ENCODE assay signal across 8 mouse cellular contexts in genomic region chr17:83548501-83549233, GRCm38 (mm10). TPM values are rescaled to one million over a fixed set of nuclear protein-coding genes. Genes with fewer than 3 reads are reported as not detected.
DNase-seq lines count a peak whose midpoint lies in the region; ATAC-seq lines count a peak whose summit lies in the region.

No protein-coding gene starts in this region.

- 0 out of 2 replicates have a peak, but pooled peaks have one; percentile 30 for ATAC-seq in liver, embryonic 16.5 days (ENCODE audit: low read depth)

- no peak overlapping the region for H3K27ac ChIP-seq in forebrain, embryonic 10.5 days
- no peak overlapping the region for H3K27ac ChIP-seq in liver, embryonic 16.5 days (ENCODE audit: low read length)

- no peaks in the 10 kb centered on the region for H3K36me3 ChIP-seq in forebrain, embryonic 10.5 days (replicated peaks)
- no peaks in the 10 kb centered on the region for H3K36me3 ChIP-seq in liver, embryonic 16.5 days (ENCODE audit: control insufficient read depth, insufficient read depth)

- H3K9ac ChIP-seq in liver, embryonic 16.5 days (ENCODE audit: low read depth, low read length): no peak overlapping the region

- no peaks in the 10 kb centered on the region for H3K9me3 ChIP-seq in forebrain, embryonic 10.5 days
- H3K9me3 ChIP-seq in liver, embryonic 16.5 days (replicated peaks; ENCODE audit: control insufficient read depth, low read length): no peaks in the 10 kb centered on the region

- H3K27me3 ChIP-seq in forebrain, embryonic 10.5 days (ENCODE audit: poor library complexity, severe bottlenecking): peaks cover 57% of the 10 kb centered on the region
- peaks cover 26% of the 10 kb centered on the region for H3K27me3 ChIP-seq in liver, embryonic 16.5 days (ENCODE audit: control insufficient read depth, insufficient read depth, low read depth, low read length)

- peak; percentile 64 for DNase-seq in layer of hippocampus, adult 11-12 months (ENCODE audit: low spot score)
- DNase-seq in layer of hippocampus, adult 9-10 months (ENCODE audit: low spot score): no peak
- DNase-seq in brain, adult 2 months (ENCODE audit: low read depth, low spot score): peak; percentile 84
- DNase-seq in forebrain, embryonic 10.5 days (ENCODE audit: extremely low spot score, low spot score): peak; percentile 41
- peak; percentile 61 for DNase-seq in telencephalon, adult 2 months (ENCODE audit: low read depth, low spot score)
- no peak for DNase-seq in gastrocnemius, postnatal 14 days
- no peak for DNase-seq in heart, postnatal 36 days

- WGBS in forebrain, embryonic 10.5 days: 18% methylated on average over 12 of the region's 12 CpGs
- WGBS in liver, embryonic 16.5 days (ENCODE audit: insufficient replicate concordance): 24% methylated on average over 12 of the region's 12 CpGs

- H3K4me2 ChIP-seq in liver, embryonic 16.5 days (ENCODE audit: low read depth, low read length): no peak overlapping the region

- peaks cover 39% of the 10 kb centered on the region for H3K4me1 ChIP-seq in forebrain, embryonic 10.5 days
- H3K4me1 ChIP-seq in liver, embryonic 16.5 days (ENCODE audit: control insufficient read depth, low read depth, low read length): peaks cover 12% of the 10 kb centered on the region

- H3K4me3 ChIP-seq in forebrain, embryonic 10.5 days: no peak overlapping the region
- no peak overlapping the region for H3K4me3 ChIP-seq in liver, embryonic 16.5 days (ENCODE audit: low read depth, low read length)

- intact Hi-C loops in gastrocnemius, postnatal 14 days (cut with DNase I; ENCODE audit: low total_unique reads): no loop called here
- intact Hi-C loops in heart, postnatal 36 days (cut with DNase I): no loop called here

RNA-seq across cellular contexts. Expression of gene Cox7a2l, which starts 31.5 kb away (rescaled TPM):
- 131 and 132 TPM in 2 replicates for polyA plus RNA-seq in forebrain, embryonic 10.5 days (2016; fragmentation: Nextera tagmentation; extraction: Ambion mirVana)
- polyA plus RNA-seq in liver, embryonic 16.5 days (2015; fragmentation: Nextera tagmentation; extraction: Ambion mirVana): 61.0 and 63.5 TPM in 2 replicates
- 100 to 1,000 TPM; 129 to 148 TPM for total RNA-seq in gastrocnemius, postnatal 14 days (2021)
- total RNA-seq in heart, postnatal 36 days (2021): 100 to 1,000 TPM; 284 to 311 TPM

Comparison
In these comparisons a context has a peak if more than half of its experiments do, and no peak if none do; other contexts are left out.
1. DNase-seq: peak in layer of hippocampus, adult 11-12 months (single experiment), brain, adult 2 months (single experiment), forebrain, embryonic 10.5 days (single experiment) and telencephalon, adult 2 months (single experiment); none in layer of hippocampus, adult 9-10 months (single experiment), gastrocnemius, postnatal 14 days (single experiment) and heart, postnatal 36 days (0 of 2).